Mouse (Mus musculus): ENCODE measurements around the gene Dync2h1.

Gene Dync2h1

GRCm38 (mm10) chr9:7074625-7075024 is 109.6 kb downstream of the Dync2h1 start:
- TF ChIP-seq GATA4 (IDR thresholded peaks at IDR 0.05; ENCODE audit: insufficient replicate concordance, low read length) = no peak

- no peak for TF ChIP-seq GATA4 (IDR thresholded peaks at IDR 0.05; ENCODE audit: insufficient replicate concordance, low read length)
These were observed 113.4 kb downstream of the Dync2h1 start for GRCm38 (mm10) chr9:7070846-7071245.

DNA sequence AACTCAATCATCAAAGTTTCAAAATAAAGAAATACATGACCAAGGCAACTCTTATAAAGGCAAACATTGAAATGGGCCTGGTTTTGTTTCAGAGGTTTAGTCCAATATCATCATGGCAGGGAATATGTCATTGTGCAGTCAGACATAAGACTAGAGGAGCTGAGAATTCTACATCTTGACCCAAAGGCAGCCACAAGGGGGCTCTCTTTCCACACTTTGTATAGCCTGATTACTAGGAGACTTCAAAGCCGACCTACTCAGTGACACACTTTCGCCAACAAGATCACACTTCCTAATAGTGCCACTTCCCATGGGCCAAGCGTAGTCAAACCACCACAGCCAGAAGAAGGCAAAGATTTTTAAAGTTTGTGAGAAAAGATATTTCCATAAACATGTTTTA is 133.7 kb downstream of the Dync2h1 start:
- no peak for TF ChIP-seq GATA4 (IDR thresholded peaks at IDR 0.05; ENCODE audit: insufficient replicate concordance, low read length)

DNA sequence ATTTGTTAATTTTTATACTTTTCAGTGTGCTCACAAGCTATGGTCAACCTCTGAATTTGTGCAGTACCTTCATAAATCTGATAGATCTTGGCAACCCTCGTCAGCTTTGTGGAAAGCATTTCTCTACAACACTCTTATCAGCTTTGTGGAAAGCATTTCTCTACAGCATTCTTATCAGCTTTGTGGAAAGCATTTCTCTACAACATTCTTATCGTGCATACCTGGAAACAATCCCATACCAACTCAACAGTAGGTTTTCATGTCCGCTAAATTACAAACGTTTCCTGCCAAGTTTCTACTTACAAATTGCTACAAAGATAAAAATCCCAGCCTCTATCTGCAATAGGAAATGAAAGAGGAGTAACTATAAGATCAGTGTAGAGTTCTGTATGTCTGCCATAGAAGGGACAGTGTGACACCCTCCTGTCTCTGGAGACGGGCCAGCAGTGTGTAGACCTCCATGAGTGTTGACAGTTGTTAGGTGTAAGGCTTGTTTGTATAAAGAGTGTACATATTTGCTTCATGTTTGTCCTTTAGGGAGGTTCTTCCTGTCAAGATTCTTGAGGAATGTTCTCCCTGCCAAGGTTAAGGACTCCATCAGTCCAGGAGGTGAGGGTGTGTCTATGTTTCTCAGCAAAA is 141.5 kb downstream of the Dync2h1 start:
- no peak for TF ChIP-seq GATA4 (IDR thresholded peaks at IDR 0.05; ENCODE audit: insufficient replicate concordance, low read length)

DNA sequence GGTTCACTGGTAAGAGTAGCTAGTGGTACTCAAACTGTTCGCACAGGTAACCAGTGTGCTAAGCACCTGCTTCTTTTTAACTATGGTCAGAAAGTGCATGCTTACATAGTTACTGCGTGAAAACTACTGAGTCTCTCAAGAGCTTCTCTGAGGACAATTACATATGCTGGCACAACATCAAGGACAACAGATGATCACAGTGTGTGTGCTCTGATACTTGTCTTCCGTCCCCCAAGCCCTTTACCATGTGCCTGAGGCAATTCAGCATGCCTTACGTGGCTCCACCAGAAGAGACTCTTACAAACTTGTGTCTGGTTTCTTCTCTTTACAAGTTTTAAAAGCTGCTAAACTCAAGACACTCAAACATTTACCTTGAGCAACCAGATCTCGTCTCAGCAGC is 143.0 kb downstream of the Dync2h1 start:
- TF ChIP-seq GATA4 (IDR thresholded peaks at IDR 0.05; ENCODE audit: insufficient replicate concordance, low read length) = no peak

DNA sequence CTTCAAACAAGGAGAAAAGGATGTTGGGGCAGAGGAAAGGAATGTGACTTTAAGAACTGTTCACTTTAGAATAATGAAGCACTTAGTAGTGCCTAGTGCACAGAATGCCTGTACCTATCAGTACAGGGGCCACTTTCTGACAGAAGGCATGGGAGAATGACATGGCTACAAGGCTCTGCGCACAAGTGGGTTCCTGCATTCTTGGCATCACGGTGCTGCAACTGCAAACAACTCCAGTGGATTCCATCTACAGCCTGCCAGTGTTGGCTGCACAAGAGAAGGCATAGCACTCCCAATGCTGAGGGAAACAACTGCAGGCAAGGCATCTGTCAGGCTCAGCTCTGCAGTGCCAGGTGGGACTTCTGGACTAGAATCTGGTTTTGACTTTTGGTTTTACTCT is 151.7 kb downstream of the Dync2h1 start:
- no peak for TF ChIP-seq GATA4 (IDR thresholded peaks at IDR 0.05; ENCODE audit: insufficient replicate concordance, low read length)

DNA sequence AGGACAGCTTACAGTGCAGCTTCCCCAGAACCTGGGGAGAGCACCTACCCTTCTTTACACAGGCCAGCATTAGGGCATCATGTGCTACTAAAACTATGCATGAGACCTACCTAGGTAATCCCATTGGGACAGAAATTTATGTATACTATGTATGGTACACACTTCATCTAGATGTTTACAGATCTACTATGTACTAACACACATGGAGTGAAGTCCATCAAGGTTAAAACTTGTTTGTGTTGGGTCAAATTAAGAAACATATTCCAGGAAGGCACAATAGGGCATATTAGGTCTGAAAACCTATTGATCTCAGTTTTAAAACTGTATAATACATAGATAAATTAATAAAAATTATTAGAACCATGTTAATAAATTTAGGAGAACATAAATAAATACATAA is 168.6 kb downstream of the Dync2h1 start:
- no peak for TF ChIP-seq GATA4 (IDR thresholded peaks at IDR 0.05; ENCODE audit: insufficient replicate concordance, low read length)

DNA sequence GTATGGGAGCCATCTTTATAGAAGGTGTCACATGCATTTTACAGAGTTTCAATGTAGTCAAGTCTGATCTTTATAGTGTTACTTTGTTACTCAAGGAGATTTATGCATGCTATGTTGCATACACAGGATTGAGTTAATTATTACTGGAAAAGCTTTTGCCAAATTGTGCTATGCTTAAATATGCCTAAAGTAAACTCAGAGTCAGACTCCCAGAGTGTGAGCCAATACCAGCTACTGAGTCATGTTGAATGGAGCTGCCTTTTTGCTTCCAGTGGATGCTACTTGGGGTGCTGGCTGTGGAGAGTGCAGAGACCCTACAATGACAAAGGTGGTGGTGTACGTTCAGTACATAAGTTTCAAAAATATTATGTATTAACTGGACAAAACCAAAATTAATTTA is 169.5 kb downstream of the Dync2h1 start:
- no peak for TF ChIP-seq GATA4 (IDR thresholded peaks at IDR 0.05; ENCODE audit: insufficient replicate concordance, low read length)

DNA sequence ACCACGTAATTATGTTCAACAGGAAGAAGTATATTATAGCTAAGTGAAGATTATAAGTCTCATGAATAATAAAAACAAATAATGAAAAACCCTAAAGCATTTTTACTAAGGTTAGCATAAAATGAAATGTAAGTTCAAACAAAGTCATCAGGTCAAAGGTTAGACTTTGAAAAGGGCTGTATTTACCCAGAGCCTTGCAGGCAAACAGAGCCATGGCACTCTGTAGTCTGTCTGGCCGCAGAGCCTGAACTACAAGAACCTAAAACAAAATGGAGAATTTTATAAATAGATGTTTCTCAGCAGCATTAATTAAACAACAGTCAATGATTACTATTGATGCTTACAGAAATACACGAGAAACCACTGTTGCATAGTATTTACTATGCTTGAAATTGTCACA is 174.5 kb downstream of the Dync2h1 start:
- TF ChIP-seq GATA4 (IDR thresholded peaks at IDR 0.05; ENCODE audit: insufficient replicate concordance, low read length) = no peak

- no peak for TF ChIP-seq GATA4 (IDR thresholded peaks at IDR 0.05; ENCODE audit: insufficient replicate concordance, low read length)
These were observed 189.4 kb downstream of the Dync2h1 start for GRCm38 (mm10) chr9:6994865-6995264.

GRCm38 (mm10) chr9:6994275-6994674 is 190.0 kb downstream of the Dync2h1 start:
- no peak for TF ChIP-seq GATA4 (IDR thresholded peaks at IDR 0.05; ENCODE audit: insufficient replicate concordance, low read length)

DNA sequence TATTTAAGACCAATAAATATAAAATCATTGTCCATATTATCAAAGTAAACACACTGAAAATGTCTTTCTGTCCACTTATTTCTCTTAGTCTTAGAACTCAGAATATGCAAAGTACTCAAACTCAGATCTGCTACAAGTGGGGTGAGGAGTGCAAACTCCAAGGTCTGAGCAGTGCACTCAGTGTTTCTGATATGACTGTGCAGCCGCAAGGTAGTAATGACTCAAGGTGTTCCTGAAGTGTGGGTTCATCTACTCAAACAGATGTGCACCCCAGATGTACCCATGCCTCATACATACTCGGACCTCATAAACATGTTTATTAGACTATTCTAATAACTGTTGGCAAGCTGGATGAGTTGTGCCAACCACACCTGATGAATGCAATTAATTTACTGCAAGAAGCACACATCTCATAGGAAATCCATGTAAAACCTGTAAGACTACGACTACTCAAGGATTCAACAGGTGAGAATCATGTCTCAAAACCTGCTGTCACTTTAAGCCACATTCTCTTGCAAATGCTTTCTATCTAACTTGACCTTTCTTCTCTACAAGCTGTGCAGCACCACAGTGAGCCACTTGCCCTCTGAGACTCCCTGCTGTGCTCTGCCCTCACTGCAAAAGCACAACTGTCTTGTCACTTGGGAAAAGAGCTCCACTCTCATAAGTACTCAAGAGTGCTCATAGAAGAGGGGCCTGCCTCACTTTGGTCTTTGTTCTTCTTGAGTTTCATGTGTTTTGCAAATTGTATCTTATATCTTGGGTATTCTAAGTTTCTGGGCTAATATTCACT is 195.2 kb downstream of the Dync2h1 start:
- TF ChIP-seq GATA4 (IDR thresholded peaks at IDR 0.05; ENCODE audit: insufficient replicate concordance, low read length) = no peak

GRCm38 (mm10) chr9:6986161-6986560 is 198.1 kb downstream of the Dync2h1 start:
- TF ChIP-seq GATA4 (IDR thresholded peaks at IDR 0.05; ENCODE audit: insufficient replicate concordance, low read length) = no peak

- no peak for TF ChIP-seq GATA4 (IDR thresholded peaks at IDR 0.05; ENCODE audit: insufficient replicate concordance, low read length)
These were observed 215.1 kb downstream of the Dync2h1 start for GRCm38 (mm10) chr9:6969171-6969570.

- TF ChIP-seq GATA4 (IDR thresholded peaks at IDR 0.05; ENCODE audit: insufficient replicate concordance, low read length) = no peak
These were observed 219.2 kb downstream of the Dync2h1 start for GRCm38 (mm10) chr9:6965006-6965405.

DNA sequence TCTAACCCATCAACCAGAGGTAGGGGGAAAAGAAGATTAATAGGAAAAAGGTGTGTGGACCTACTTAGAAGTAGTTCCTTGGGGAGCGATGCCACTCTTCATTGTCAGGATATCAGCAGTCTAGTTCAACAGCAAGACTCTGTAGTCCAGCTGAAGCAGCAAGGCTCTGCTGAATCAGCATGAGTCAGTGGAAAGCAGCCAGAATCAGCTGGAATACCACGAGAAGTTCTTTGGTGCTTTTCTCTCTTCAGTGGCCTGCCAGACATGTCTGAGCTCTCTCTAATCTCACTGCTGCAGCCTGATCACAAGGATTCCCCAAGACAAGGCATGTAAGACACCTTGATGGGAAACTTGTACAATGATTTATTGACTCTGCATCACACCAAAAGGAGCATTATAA is 225.9 kb downstream of the Dync2h1 start:
- TF ChIP-seq GATA4 (IDR thresholded peaks at IDR 0.05; ENCODE audit: insufficient replicate concordance, low read length) = no peak
